Mouse (Mus musculus) splenic B cell, adult 2 months (primary cell): Measurements from ENCODE around the gene Birc5.
A peak's percentile ranks its signal among the peaks of the same experiment; 100 is the strongest.
"Not testable (repeated sequence)": the region's sequence is repeated elsewhere in the genome, so short reads cannot be mapped to it uniquely, and the experiment has no call there.

Experiments used
- DNase-seq: peaks from one replicate; pipeline ENCODE4 v3.0.0-alpha.2; 2011; ENCODE audit warnings: low read depth, low spot score
- H3K27me3 ChIP-seq: 2 replicates; pipeline ENCODE4 v1.6.1; 2012; ENCODE audit warnings: mild to moderate bottlenecking, low read length, moderate library complexity, mixed read lengths; ENCODE audit not compliant: control insufficient read depth, poor library complexity, insufficient read depth, severe bottlenecking
- H3K36me3 ChIP-seq: 2 replicates; pipeline ENCODE4 v1.6.1; 2012; ENCODE audit warnings: mild to moderate bottlenecking, low read length, moderate library complexity, mixed read lengths; ENCODE audit not compliant: control insufficient read depth, poor library complexity, insufficient read depth, severe bottlenecking

Birc5 gene

GRCm38 (mm10) chr11:117822728-117823241, 26.3 kb upstream of the Birc5 start:
- Histone ChIP-seq H3K36me3 (no peaks in the 10 kb centered on the region; the same call in none of the 2 replicates), H3K27me3 (no peaks in the 10 kb centered on the region)
- DNase-seq: no peak

- no peaks in the 10 kb centered on the region; the same call in 1 of the 2 replicates for H3K36me3 ChIP-seq
- H3K27me3 ChIP-seq: no peaks in the 10 kb centered on the region
- no peak for DNase-seq
Observed at GRCm38 (mm10) chr11:117823411-117823810, 25.6 kb upstream of the Birc5 start.

- peak; percentile 87 for DNase-seq
- no peaks in the 10 kb centered on the region for H3K36me3 ChIP-seq
- H3K27me3 ChIP-seq: no peaks in the 10 kb centered on the region
Observed at GRCm38 (mm10) chr11:117824060-117824969, 24.7 kb upstream of the Birc5 start.

GRCm38 (mm10) chr11:117825333-117826101, 23.5 kb upstream of the Birc5 start, which contains the start of the genes Afmid and Tk1:
Gene Afmid, plus strand, starts transcription at chr11:117825924.
Gene Tk1, minus strand, starts transcription at chr11:117826092.
- Histone ChIP-seq H3K36me3 (no peaks in the 10 kb centered on the region), H3K27me3 (no peaks in the 10 kb centered on the region)
- peak; percentile 68 for DNase-seq

- Histone ChIP-seq H3K27me3 (no peaks in the 10 kb centered on the region), H3K36me3 (no peaks in the 10 kb centered on the region)
- DNase-seq: no peak
Observed at GRCm38 (mm10) chr11:117826164-117826563, 22.9 kb upstream of the Birc5 start.

GRCm38 (mm10) chr11:117826916-117827315, 22.1 kb upstream of the Birc5 start:
- no peak for DNase-seq
- Histone ChIP-seq H3K27me3 (no peaks in the 10 kb centered on the region), H3K36me3 (no peaks in the 10 kb centered on the region)

- DNase-seq: no peak
- no peaks in the 10 kb centered on the region for H3K36me3 ChIP-seq
- no peaks in the 10 kb centered on the region for H3K27me3 ChIP-seq
Observed at GRCm38 (mm10) chr11:117827386-117827785, 21.7 kb upstream of the Birc5 start.

GRCm38 (mm10) chr11:117828149-117828887, 20.7 kb upstream of the Birc5 start:
- Histone ChIP-seq H3K27me3 (no peaks in the 10 kb centered on the region), H3K36me3 (no peaks in the 10 kb centered on the region)
- peak; percentile 92 for DNase-seq

GRCm38 (mm10) chr11:117828888-117829604, 20.0 kb upstream of the Birc5 start:
- no peak for DNase-seq
- Histone ChIP-seq H3K36me3 (no peaks in the 10 kb centered on the region), H3K27me3 (no peaks in the 10 kb centered on the region)

GRCm38 (mm10) chr11:117829671-117830215, 19.3 kb upstream of the Birc5 start:
- Histone ChIP-seq H3K36me3 (no peaks in the 10 kb centered on the region), H3K27me3 (no peaks in the 10 kb centered on the region)
- DNase-seq: no peak

GRCm38 (mm10) chr11:117830401-117830800, 18.6 kb upstream of the Birc5 start:
- Histone ChIP-seq H3K27me3 (no peaks in the 10 kb centered on the region), H3K36me3 (peaks cover 2% of the 10 kb centered on the region; the same call in 1 of the 2 replicates)
- no peak for DNase-seq

GRCm38 (mm10) chr11:117832086-117832969, 16.7 kb upstream of the Birc5 start:
- Histone ChIP-seq H3K36me3 (peaks cover 2% of the 10 kb centered on the region), H3K27me3 (no peaks in the 10 kb centered on the region)
- DNase-seq: peak; percentile 96

- DNase-seq, H3K27me3 ChIP-seq, H3K36me3 ChIP-seq: not testable (repeated sequence)
Observed at GRCm38 (mm10) chr11:117833509-117833908, 15.5 kb upstream of the Birc5 start.
